Mouse (Mus musculus) heart, embryonic 13.5 days (tissue): ENCODE data around the gene Sqstm1. TPM values are rescaled to one million over a fixed set of nuclear protein-coding genes. Genes with fewer than 3 reads are reported as not detected.

Experiments used
- microRNA-seq: library from miRNA; unstranded; fragments of <30 nt; microRNA quantifications from one replicate; pipeline ENCODE4, GENCODE M21; 2016
- polyA plus RNA-seq: library from polyadenylated mRNA; unstranded; fragments of >200 nt; fragmentation: Nextera tagmentation; extraction: Ambion mirVana; gene quantifications from 2 replicates; pipeline ENCODE4 v1.2.1, GENCODE M21; 2015

The Sqstm1 gene
- polyA plus RNA-seq, 1 experiment from 2014 or later = 277 TPM

Small RNAs within 50 kb of the gene (microRNA-seq; reads per million reads assigned to microRNA genes)
- gene Mir6919 = 0.61 reads per million

Other genes starting within 250 kb of the Sqstm1 start
- gene Rnf130, start 185.5 kb downstream of the Sqstm1 start, polyA plus RNA-seq = 25.7 and 29.6 TPM in 2 replicates
- 26.5 and 26.8 TPM in 2 replicates for gene Tbc1d9b, start 79.4 kb downstream of the Sqstm1 start, polyA plus RNA-seq
- 12.8 and 13.0 TPM in 2 replicates for gene Mrnip, start 36.4 kb downstream of the Sqstm1 start, polyA plus RNA-seq
- 22.2 and 25.2 TPM in 2 replicates for gene Mgat4b, start 63 bp upstream of the Sqstm1 start, polyA plus RNA-seq
- gene Ltc4s, start 27.8 kb upstream of the Sqstm1 start, polyA plus RNA-seq = 1.1 and 2.9 TPM in 2 replicates
- gene Maml1, start 81.5 kb upstream of the Sqstm1 start, polyA plus RNA-seq = 2.5 and 2.7 TPM in 2 replicates
- 262 and 285 TPM in 2 replicates for gene Canx, start 114.8 kb upstream of the Sqstm1 start, polyA plus RNA-seq
- not detected in 2 replicates for gene Cby3, start 143.6 kb upstream of the Sqstm1 start, polyA plus RNA-seq
- gene Hnrnph1, start 166.2 kb upstream of the Sqstm1 start, polyA plus RNA-seq = 232 and 238 TPM in 2 replicates
- 19.5 and 22.2 TPM in 2 replicates for gene Rufy1, start 220.3 kb upstream of the Sqstm1 start, polyA plus RNA-seq